In the genomic region with DNA sequence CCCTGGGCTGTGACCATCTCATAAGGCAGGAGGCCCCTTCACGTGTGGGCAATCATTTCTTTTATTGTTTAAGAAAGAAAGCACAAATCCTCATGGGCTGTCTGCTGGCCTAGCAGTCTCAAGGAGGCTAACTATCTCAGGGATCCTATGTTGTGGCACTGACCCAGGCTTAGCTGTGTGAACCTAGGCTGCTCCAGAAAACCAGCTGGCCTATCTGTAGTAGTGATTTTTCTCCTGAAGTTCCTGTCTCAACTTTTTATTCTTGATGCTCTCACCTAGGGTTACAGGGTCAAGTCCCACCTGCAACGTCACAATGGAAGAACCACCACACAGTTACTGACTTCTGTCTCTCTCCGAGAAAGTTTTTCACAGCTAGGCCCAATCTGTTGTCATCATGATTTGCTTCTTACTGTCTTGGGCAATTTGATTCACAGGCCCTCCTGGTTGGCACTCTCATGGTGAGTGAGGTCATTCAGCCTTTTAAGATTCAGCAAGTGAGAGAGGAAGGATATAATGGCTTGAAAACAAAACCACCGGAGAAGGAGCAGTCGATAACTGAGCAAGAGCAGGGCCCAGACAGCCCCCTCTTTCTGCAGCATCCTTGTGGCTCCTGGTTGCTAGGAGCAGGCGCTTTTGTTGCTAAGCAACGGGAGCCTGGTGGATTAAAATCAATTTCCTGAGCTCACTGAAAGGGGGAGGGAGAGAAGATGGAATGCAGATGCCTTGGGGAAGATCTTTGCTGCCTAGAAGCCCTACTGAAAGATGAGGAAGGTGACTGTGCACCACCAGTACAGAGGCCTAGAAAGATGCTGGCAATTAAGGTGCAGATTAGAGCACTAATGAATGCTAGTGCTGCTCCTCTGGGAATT, we compare ENCODE assay signal across 10 mouse cellular contexts.
A peak's percentile ranks its signal among the peaks of the same experiment; 100 is the strongest.
DNase-seq lines count a peak whose midpoint lies in the region; ATAC-seq lines count a peak whose summit lies in the region.
"Had no signal": no experiment of that assay in that cellular context is flagged by ENCODE, and none has a peak within 500 bp of the region (broad histone marks: within the 10 kb centered on the region; RNA-seq: fewer than 3 reads in every experiment).

No protein-coding gene starts in this region.

- no peak overlapping the region for H3K4me3 ChIP-seq in neural tube, embryonic 12.5 days
- H3K4me3 ChIP-seq: limb, embryonic 15.5 days had no signal

- 31% methylated on average over 7 of the region's 7 CpGs for WGBS in neural tube, embryonic 12.5 days

- H3K36me3 ChIP-seq in neural tube, embryonic 12.5 days = no peaks in the 10 kb centered on the region
- H3K36me3 ChIP-seq: limb, embryonic 15.5 days had no signal

- DNase-seq in brain, embryonic 18.5 days (ENCODE audit: low read depth, low spot score) = peak; percentile 81
- DNase-seq in left cerebral cortex, adult 11 months (ENCODE audit: low spot score) = peak; percentile 39
- no peak for DNase-seq in gastrocnemius, adult 8-10 months (ENCODE audit: low spot score in 2 of 2)
- no peak for DNase-seq in spleen, postnatal 4 days (ENCODE audit: low spot score in 2 of 2)
- no peak for DNase-seq in spleen, postnatal 36 days (ENCODE audit: low spot score in 2 of 2)
- DNase-seq: cerebellum, postnatal 36 days had no signal

- peaks cover 34% of the 10 kb centered on the region for H3K27me3 ChIP-seq in neural tube, embryonic 12.5 days (replicated peaks)

- no peaks in the 10 kb centered on the region for H3K9me3 ChIP-seq in neural tube, embryonic 12.5 days
- H3K9me3 ChIP-seq: limb, embryonic 15.5 days had no signal

- no peak overlapping the region for H3K4me2 ChIP-seq in neural tube, embryonic 12.5 days (replicated peaks)
- H3K4me2 ChIP-seq: limb, embryonic 15.5 days had no signal

- peak; percentile 96 for ATAC-seq in frontal cortex, adult (ENCODE audit: low TSS enrichment)
- ATAC-seq in neural tube, embryonic 12.5 days (ENCODE audit: low FRiP score, low read depth) = peak; percentile 92
- ATAC-seq in erythroid progenitor cell, adult 5-6 weeks (replicated peaks; ENCODE audit: low FRiP score, poor library complexity, severe bottlenecking) = no peak

- no peak overlapping the region for H3K27ac ChIP-seq in neural tube, embryonic 12.5 days
- H3K27ac ChIP-seq: limb, embryonic 15.5 days had no signal

- no peak overlapping the region for H3K9ac ChIP-seq in neural tube, embryonic 12.5 days
- H3K9ac ChIP-seq: limb, embryonic 15.5 days had no signal

- no peaks in the 10 kb centered on the region; the same call in 1 of the 2 replicates for H3K4me1 ChIP-seq in neural tube, embryonic 12.5 days

Comparison
In these comparisons a context has a peak if more than half of its experiments do, and no peak if none do; other contexts are left out.
1. DNase-seq: peak in brain, embryonic 18.5 days (single experiment) and left cerebral cortex, adult 11 months (single experiment); none in gastrocnemius, adult 8-10 months (0 of 2), spleen, postnatal 4 days (0 of 2) and spleen, postnatal 36 days (0 of 2).